Mouse (Mus musculus) neutrophil, adult 5-6 weeks (primary cell): ENCODE data around the gene Gas6. TPM values are rescaled to one million over a fixed set of nuclear protein-coding genes. Genes with fewer than 3 reads are reported as not detected.

Experiments
- ATAC-seq: fragments of 151-379, 151-347 bp; 2 replicates; pipeline ENCODE4 v1.8.0; 2017; ENCODE audit warnings: mild to moderate bottlenecking, moderate TSS enrichment; ENCODE audit not compliant: insufficient number of reproducible peaks, poor library complexity, low FRiP score, severe bottlenecking; ENCODE audit errors: extremely low read depth
- total RNA-seq: library from RNA; stranded (forward); fragments of 200-1000 nt; gene quantifications from 2 replicates; pipeline ENCODE4 v1.2.3, GENCODE M21; 2017

Gene Gas6
- total RNA-seq, 1 experiment from 2014 or later, result not detected

DNA sequence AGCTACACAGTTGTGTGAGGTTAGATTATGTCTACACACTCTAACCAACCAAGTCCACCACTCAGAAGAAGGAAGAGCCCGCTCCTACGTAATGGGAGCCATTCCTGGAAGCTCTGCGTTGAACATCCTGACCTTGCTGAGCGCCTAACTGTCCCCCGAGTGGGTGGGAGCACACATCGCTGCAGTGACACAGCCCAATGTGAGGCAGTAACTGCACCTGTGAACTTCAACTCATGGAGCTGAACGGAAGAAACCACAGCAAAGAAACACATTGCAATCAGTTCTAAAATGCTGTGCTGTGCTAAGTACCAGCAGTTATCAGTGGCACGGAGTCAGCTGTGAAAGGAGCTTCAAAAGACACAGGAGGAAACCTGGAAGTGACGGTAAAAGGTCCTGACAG, 66.1 kb downstream of the Gas6 start:
- no peak for ATAC-seq

DNA sequence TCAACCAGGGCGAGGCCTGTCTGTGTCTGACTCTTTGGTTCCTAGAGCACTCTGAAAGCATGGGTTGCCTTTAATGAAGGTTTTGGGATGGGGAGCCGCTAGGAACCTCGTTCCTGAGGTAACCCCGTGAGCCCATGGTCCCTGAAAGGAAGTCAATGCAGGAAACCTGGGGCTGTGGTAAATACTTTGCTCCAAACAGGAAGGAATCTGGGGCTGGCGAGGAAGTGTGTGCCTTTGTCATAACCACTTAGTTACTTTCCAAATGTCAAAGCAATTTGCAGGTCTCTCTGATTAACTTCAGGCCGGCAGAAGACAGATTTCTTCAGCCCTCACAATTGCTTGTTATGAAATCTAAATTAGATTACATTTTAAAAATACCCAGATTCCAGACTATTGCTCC, 66.9 kb downstream of the Gas6 start:
- no peak for ATAC-seq

DNA sequence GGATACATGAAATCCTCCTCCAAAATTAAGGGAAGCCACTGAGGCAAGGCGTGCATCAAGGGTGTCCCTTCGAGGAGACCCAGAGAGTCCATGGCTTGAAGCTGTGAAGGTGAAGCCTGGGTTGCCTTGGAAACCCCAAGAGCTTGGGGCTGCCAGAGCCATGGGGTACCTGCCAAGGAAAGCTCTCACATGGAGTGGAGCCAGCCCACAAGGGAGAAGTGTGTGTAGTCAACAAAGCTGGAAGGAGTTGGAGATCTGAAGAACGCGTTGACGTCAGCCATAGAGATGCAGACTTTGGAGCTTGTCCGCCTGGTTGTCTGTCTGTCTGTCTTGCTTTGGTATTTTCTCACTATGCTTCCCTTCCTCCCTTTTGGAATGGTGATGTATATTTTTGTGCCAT, 73.3 kb downstream of the Gas6 start:
- ATAC-seq, result no peak

DNA sequence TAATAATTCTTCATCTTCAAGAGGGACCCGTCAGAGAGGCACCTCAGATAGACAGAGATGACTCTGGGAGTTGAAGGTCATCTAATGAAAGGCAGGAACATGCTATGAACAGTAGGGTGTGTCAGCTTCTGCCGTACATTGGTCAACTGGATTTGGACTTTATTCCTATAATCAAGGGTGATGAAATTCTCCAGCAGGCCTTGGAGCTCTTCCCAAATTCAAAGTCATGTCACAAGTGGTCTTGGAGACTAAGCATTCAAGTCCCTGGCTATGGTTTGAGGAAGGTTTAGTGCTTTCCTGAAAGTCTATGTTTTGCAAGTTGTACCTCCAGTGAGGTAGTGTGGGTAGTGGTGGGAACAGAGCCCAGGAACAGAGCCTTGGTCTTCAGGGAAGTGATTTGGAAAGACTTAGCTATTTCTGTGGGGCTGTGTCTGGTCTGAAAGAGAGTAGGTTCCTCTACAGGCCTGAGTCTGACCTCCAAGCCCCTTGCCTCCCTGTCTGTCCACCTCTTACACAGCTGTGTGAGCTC, 75.1 kb downstream of the Gas6 start:
- no peak for ATAC-seq

DNA sequence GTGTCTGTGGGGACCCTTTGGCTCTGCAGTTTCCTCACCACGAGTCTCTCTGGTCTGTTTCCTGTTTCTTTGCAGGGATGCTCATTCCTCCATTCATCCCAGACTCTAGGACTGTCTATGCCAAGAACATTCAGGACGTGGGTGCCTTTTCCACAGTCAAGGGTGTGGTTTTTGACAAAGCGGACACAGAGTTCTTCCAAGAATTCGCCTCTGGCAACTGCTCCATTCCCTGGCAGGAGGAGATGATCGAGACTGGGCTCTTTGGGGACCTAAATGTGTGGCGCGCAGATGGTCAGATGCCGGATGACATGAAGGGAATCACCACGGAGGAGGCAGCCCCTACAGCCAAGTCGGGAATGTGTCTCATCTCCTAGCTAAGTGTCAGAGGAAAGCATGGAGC, 78.4 kb downstream of the Gas6 start:
- ATAC-seq, result no peak

Other genes with a start within 250 kb of the Gas6 start
- not detected in 2 replicates for gene Adprhl1, start 240.3 kb downstream of the Gas6 start, total RNA-seq
- gene Dcun1d2, start 206.4 kb downstream of the Gas6 start, total RNA-seq, result 14.9 and 15.6 TPM in 2 replicates
- 36.2 and 37.1 TPM in 2 replicates for gene Tmco3, start 206.3 kb downstream of the Gas6 start, total RNA-seq
- gene Tfdp1, start 155.7 kb downstream of the Gas6 start, total RNA-seq, result 24.4 and 26.1 TPM in 2 replicates
- not detected in 2 replicates for gene Atp4b, start 97.7 kb downstream of the Gas6 start, total RNA-seq
- not detected in 2 replicates for gene Grk1, start 89.4 kb downstream of the Gas6 start, total RNA-seq
- not detected in 2 replicates for gene Tmem255b, start 59.3 kb downstream of the Gas6 start, total RNA-seq
- gene 1700029H14Rik, start 68.0 kb upstream of the Gas6 start, total RNA-seq, result 2.3 and 2.9 TPM in 2 replicates
- gene Rasa3, start 183.1 kb upstream of the Gas6 start, total RNA-seq, result 437 and 443 TPM in 2 replicates
- gene Cfap97d2, start 211.4 kb upstream of the Gas6 start, total RNA-seq, result not detected in 2 replicates